Mouse (Mus musculus) forelimb bud, embryonic 11.5 days (tissue): ENCODE data around the gene Hspg2.
A peak's percentile ranks its signal among the peaks of the same experiment; 100 is the strongest.
"Not testable (repeated sequence)": the region's sequence is repeated elsewhere in the genome, so short reads cannot be mapped to it uniquely, and the experiment has no call there.

Source experiments
- DNase-seq: peaks from one replicate; pipeline ENCODE4 v3.0.0-alpha.2; 2012; ENCODE audit warnings: low read depth, low spot score

The Hspg2 gene

GRCm38 (mm10) chr4:137577486-137577885 lies 108.9 kb downstream of the Hspg2 start:
- DNase-seq: no peak

GRCm38 (mm10) chr4:137578181-137578845 lies 109.7 kb downstream of the Hspg2 start:
- DNase-seq: peak; percentile 43

- DNase-seq: no peak
Measured at GRCm38 (mm10) chr4:137579789-137580188, 111.2 kb downstream of the Hspg2 start.

- no peak for DNase-seq
Measured at GRCm38 (mm10) chr4:137580299-137580698, 111.7 kb downstream of the Hspg2 start.

GRCm38 (mm10) chr4:137581815-137582214 lies 113.2 kb downstream of the Hspg2 start:
- no peak for DNase-seq

GRCm38 (mm10) chr4:137589095-137589494 lies 120.5 kb downstream of the Hspg2 start:
- not testable (repeated sequence) for DNase-seq

GRCm38 (mm10) chr4:137589586-137589985 lies 121.0 kb downstream of the Hspg2 start:
- no peak for DNase-seq

- no peak for DNase-seq
Measured at GRCm38 (mm10) chr4:137590961-137591360, 122.4 kb downstream of the Hspg2 start.

- DNase-seq: peak; percentile 99
Measured at GRCm38 (mm10) chr4:137593601-137594495, 125.3 kb downstream of the Hspg2 start, which contains the start of gene Usp48. TSS of gene Usp48 (plus strand) at chr4:137593755.

GRCm38 (mm10) chr4:137594496-137595270 lies 126.1 kb downstream of the Hspg2 start:
- DNase-seq: peak; percentile 45

- DNase-seq: no peak
Measured at GRCm38 (mm10) chr4:137597098-137597630, 128.6 kb downstream of the Hspg2 start.

GRCm38 (mm10) chr4:137598577-137598976 lies 130.0 kb downstream of the Hspg2 start:
- no peak for DNase-seq

GRCm38 (mm10) chr4:137603449-137604171 lies 135.0 kb downstream of the Hspg2 start:
- DNase-seq: no peak

- DNase-seq: no peak
Measured at GRCm38 (mm10) chr4:137607023-137607422, 138.5 kb downstream of the Hspg2 start.

GRCm38 (mm10) chr4:137609281-137609680 lies 140.7 kb downstream of the Hspg2 start:
- no peak for DNase-seq

GRCm38 (mm10) chr4:137609702-137610101 lies 141.1 kb downstream of the Hspg2 start:
- no peak for DNase-seq

- DNase-seq: no peak
Measured at GRCm38 (mm10) chr4:137610256-137610655, 141.7 kb downstream of the Hspg2 start.
